Mouse (Mus musculus) limb, embryonic 12.5 days (tissue): ENCODE results near the gene Ubr1. TPM values are rescaled to one million over a fixed set of nuclear protein-coding genes. Genes with fewer than 3 reads are reported as not detected.
"Not testable (repeated sequence)": the region's sequence is repeated elsewhere in the genome, so short reads cannot be mapped to it uniquely, and the experiment has no call there.

Source experiments
- ATAC-seq: fragments of 200-750 bp; cut with Nextera tagmentation; 2 replicates; pipeline ENCODE4 v1.8.0; 2017; ENCODE audit warnings: low read depth, moderate TSS enrichment; ENCODE audit not compliant: insufficient number of reproducible peaks, insufficient read depth, low FRiP score, low TSS enrichment
- H3K27ac ChIP-seq: fragments of 300-500 bp; sonication (generic); 2 replicates; pipeline ENCODE4 v1.5.1; 2016; ENCODE audit warnings: mild to moderate bottlenecking, moderate library complexity
- H3K27me3 ChIP-seq: fragments of 300-500 bp; sonication (generic); 2 replicates; pipeline ENCODE4 v1.6.1; 2016; ENCODE audit warnings: mild to moderate bottlenecking, moderate library complexity
- H3K36me3 ChIP-seq: fragments of 300-500 bp; sonication (generic); 2 replicates; pipeline ENCODE4 v1.6.1; 2016; ENCODE audit warnings: mild to moderate bottlenecking, moderate library complexity
- H3K4me1 ChIP-seq: fragments of 300-500 bp; sonication (generic); replicated peaks from 2 replicates; pipeline ENCODE4 v1.6.1; 2016
- H3K4me2 ChIP-seq: fragments of 300-500 bp; sonication (generic); 2 replicates; pipeline ENCODE4 v1.6.1; 2016; ENCODE audit warnings: mild to moderate bottlenecking, moderate library complexity
- H3K4me3 ChIP-seq: fragments of 300-500 bp; sonication (generic); replicated peaks from 2 replicates; pipeline ENCODE4 v1.5.1; 2016; ENCODE audit warnings: mild to moderate bottlenecking
- H3K9ac ChIP-seq: fragments of 300-500 bp; sonication (generic); replicated peaks from 2 replicates; pipeline ENCODE4 v1.6.1; 2016; ENCODE audit warnings: mild to moderate bottlenecking, moderate library complexity
- H3K9me3 ChIP-seq: fragments of 300-500 bp; sonication (generic); 2 replicates; pipeline ENCODE4 v1.6.1; 2016; ENCODE audit warnings: mild to moderate bottlenecking, moderate library complexity
- WGBS: fragments of 180-500 bp; shearing (Covaris S2); methylation state at CpG from one replicate; pipeline ENCODE4 v1.1.7; 2016; 5-methylcytosine and 5-hydroxymethylcytosine counted together
- polyA plus RNA-seq: library from polyadenylated mRNA; unstranded; fragments of >200 nt; fragmentation: Nextera tagmentation; extraction: Ambion mirVana; gene quantifications from 2 replicates; pipeline ENCODE4 v1.2.1, GENCODE M21; 2016

The Ubr1 gene
- polyA plus RNA-seq, 1 experiment from 2014 or later, result 32.4 TPM

DNA sequence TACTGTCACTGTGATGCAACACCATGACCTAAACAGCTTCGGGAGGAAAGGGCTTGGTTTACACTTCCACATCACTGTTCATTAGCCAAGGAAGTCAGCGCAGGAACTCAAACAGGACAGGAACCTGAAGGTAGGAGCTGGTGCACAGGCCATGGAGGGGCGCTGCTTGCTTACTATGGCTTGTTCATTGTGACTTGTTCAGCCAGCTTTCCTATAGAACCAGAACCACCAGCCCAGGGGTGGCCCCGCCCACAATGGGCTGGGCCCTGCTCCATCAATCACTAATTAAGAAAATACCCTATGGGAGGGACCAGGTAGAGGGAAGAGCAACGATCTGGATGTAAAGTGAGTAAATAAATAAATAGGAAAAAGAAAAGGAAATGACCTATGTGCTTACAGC is 2.4 kb upstream of the Ubr1 start:
- Histone ChIP-seq H3K27me3 (peaks cover 26% of the 10 kb centered on the region), H3K9ac (no peak overlapping the region), H3K36me3 (no peaks in the 10 kb centered on the region), H3K4me3 (no peak overlapping the region), H3K27ac (no peak overlapping the region), H3K4me2 (peak overlapping the region; percentile 23; the same call in 1 of the 2 replicates), H3K4me1 (peaks cover 13% of the 10 kb centered on the region), H3K9me3 (no peaks in the 10 kb centered on the region)
- WGBS, result 18% methylated on average over 5 of the region's 5 CpGs
- ATAC-seq, result no peak

- not testable (repeated sequence) for H3K9ac ChIP-seq, H3K27ac ChIP-seq, H3K36me3 ChIP-seq, ATAC-seq, H3K9me3 ChIP-seq, H3K4me3 ChIP-seq, H3K4me2 ChIP-seq
- WGBS, result 98% methylated on average over 8 of the region's 8 CpGs
- Histone ChIP-seq H3K4me1 (peaks cover 13% of the 10 kb centered on the region), H3K27me3 (peaks cover 19% of the 10 kb centered on the region; the same call in 1 of the 2 replicates)
Measured at GRCm38 (mm10) chr2:120972257-120972656, 1.7 kb upstream of the Ubr1 start.

DNA sequence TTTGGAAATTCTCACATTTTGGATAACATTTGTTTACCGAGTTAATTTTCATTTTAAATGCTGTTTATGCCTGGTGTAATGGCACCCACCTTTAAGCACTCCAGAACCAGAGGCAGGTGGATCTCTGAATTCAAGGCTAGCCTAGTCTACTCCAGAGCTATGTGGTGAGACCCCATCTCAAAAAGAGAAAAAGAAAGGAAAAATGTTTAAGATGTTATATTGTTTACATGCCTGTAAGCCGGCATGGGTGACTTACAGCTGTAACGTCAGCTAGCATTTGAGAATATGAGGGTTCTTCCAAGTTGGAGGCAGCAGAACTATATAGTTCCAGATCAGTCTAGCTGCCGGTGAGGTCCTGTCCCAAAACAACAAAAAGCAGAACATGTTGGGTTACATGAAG is 1.3 kb upstream of the Ubr1 start:
- WGBS, result 89% methylated on average over 4 of the region's 4 CpGs
- no peak overlapping the region for H3K4me2 ChIP-seq
- H3K4me3 ChIP-seq, result no peak overlapping the region
- H3K36me3 ChIP-seq, result no peaks in the 10 kb centered on the region
- no peaks in the 10 kb centered on the region for H3K9me3 ChIP-seq
- no peak overlapping the region for H3K27ac ChIP-seq
- peaks cover 13% of the 10 kb centered on the region for H3K4me1 ChIP-seq
- H3K27me3 ChIP-seq, result peaks cover 16% of the 10 kb centered on the region; the same call in 1 of the 2 replicates
- H3K9ac ChIP-seq, result no peak overlapping the region
- no peak for ATAC-seq

DNA sequence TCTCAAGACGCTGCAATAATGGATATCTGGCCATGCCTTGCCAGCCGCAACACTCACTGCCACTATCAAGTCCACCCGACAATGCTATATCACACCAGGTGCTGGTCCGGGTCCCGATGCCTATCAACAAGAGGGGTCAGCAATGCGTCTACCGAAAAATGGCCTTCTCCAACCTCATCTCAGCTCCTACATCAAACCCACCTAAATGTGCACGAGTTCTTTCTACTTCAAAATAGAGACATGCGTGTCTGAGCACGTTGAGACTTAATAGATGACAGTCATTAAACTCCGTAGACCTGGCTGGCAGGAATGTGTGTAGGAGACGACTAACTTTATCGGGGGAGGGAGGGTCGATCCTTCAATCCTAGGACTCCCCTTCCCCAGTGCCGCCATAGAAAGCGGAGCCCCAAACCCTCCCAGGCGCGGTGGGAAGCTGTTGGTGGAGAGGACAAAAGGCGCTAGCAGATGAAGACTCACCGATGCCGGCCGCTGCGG is 423 bp downstream of the Ubr1 start:
- H3K9ac ChIP-seq, result peak overlapping the region; percentile 79
- H3K4me3 ChIP-seq, result peak overlapping the region; percentile 68
- peak overlapping the region; percentile 65 for H3K4me2 ChIP-seq
- H3K9me3 ChIP-seq, result no peaks in the 10 kb centered on the region
- ATAC-seq, result 0 out of 2 replicates have a peak, but pooled peaks have one; percentile 58
- peaks cover 5% of the 10 kb centered on the region; the same call in 1 of the 2 replicates for H3K36me3 ChIP-seq
- peaks cover 13% of the 10 kb centered on the region for H3K4me1 ChIP-seq
- under 1% methylated on average over 23 of the region's 23 CpGs for WGBS
- H3K27me3 ChIP-seq, result peaks cover 8% of the 10 kb centered on the region; the same call in 1 of the 2 replicates
- peak overlapping the region; percentile 82 for H3K27ac ChIP-seq

GRCm38 (mm10) chr2:120965486-120965885 is 5.0 kb downstream of the Ubr1 start:
- Histone ChIP-seq H3K27ac (no peak overlapping the region), H3K4me1 (peaks cover 7% of the 10 kb centered on the region), H3K4me3 (no peak overlapping the region), H3K9ac (no peak overlapping the region), H3K4me2 (no peak overlapping the region), H3K27me3 (no peaks in the 10 kb centered on the region), H3K9me3 (no peaks in the 10 kb centered on the region), H3K36me3 (peaks cover 8% of the 10 kb centered on the region)
- 93% methylated on average over 3 of the region's 3 CpGs for WGBS
- ATAC-seq, result no peak

- Histone ChIP-seq H3K4me1 (no peaks in the 10 kb centered on the region), H3K9me3 (no peaks in the 10 kb centered on the region), H3K4me3 (no peak overlapping the region), H3K36me3 (peaks cover 26% of the 10 kb centered on the region), H3K27me3 (no peaks in the 10 kb centered on the region), H3K9ac (no peak overlapping the region), H3K27ac (no peak overlapping the region), H3K4me2 (no peak overlapping the region)
- ATAC-seq, result no peak
- WGBS, result 94% methylated on average over 7 of the region's 7 CpGs
Measured at GRCm38 (mm10) chr2:120963110-120963509, 7.4 kb downstream of the Ubr1 start.

- Histone ChIP-seq H3K4me3 (no peak overlapping the region), H3K4me1 (no peaks in the 10 kb centered on the region), H3K36me3 (peaks cover 31% of the 10 kb centered on the region), H3K27ac (no peak overlapping the region), H3K4me2 (no peak overlapping the region), H3K9me3 (no peaks in the 10 kb centered on the region), H3K27me3 (no peaks in the 10 kb centered on the region), H3K9ac (no peak overlapping the region)
- ATAC-seq, result no peak
- 95% methylated on average over 1 of the region's 1 CpGs for WGBS
Measured at GRCm38 (mm10) chr2:120960261-120960660, 10.3 kb downstream of the Ubr1 start.

- Histone ChIP-seq H3K4me2 (no peak overlapping the region), H3K27ac (no peak overlapping the region), H3K4me1 (no peaks in the 10 kb centered on the region), H3K36me3 (peaks cover 36% of the 10 kb centered on the region), H3K27me3 (no peaks in the 10 kb centered on the region), H3K4me3 (no peak overlapping the region), H3K9me3 (no peaks in the 10 kb centered on the region), H3K9ac (no peak overlapping the region)
- ATAC-seq, result no peak
- WGBS, result 94% methylated on average over 5 of the region's 5 CpGs
Measured at GRCm38 (mm10) chr2:120959827-120960226, 10.7 kb downstream of the Ubr1 start.

DNA sequence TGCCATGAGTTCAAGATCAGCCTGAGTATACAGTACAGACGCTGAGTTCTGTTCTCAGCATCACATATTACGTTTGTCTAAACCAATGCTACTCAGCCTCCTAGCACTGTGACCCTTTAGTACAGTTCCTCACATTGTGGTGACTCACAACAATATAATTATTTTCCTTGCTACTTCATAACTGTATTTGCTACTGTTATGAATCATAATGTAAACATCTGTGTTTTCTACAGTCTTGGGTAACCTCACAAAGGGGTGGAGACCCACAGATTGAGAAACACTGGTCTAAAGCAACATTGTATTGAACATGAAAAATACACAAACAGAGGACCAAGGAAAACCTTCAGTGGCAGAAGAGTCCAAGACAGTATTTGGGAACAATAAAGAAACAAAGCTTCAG is 11.2 kb downstream of the Ubr1 start:
- ATAC-seq, result no peak
- H3K4me3 ChIP-seq, result no peak overlapping the region
- no peak overlapping the region for H3K27ac ChIP-seq
- H3K9me3 ChIP-seq, result no peaks in the 10 kb centered on the region
- H3K27me3 ChIP-seq, result no peaks in the 10 kb centered on the region
- no peak overlapping the region for H3K9ac ChIP-seq
- no peak overlapping the region for H3K4me2 ChIP-seq
- H3K36me3 ChIP-seq, result peaks cover 40% of the 10 kb centered on the region
- no peaks in the 10 kb centered on the region for H3K4me1 ChIP-seq
- WGBS, result 92% methylated on average over 2 of the region's 2 CpGs

GRCm38 (mm10) chr2:120952176-120952938 is 18.2 kb downstream of the Ubr1 start:
- Histone ChIP-seq H3K27ac (no peak overlapping the region), H3K4me2 (no peak overlapping the region), H3K9me3 (no peaks in the 10 kb centered on the region), H3K4me3 (no peak overlapping the region), H3K4me1 (no peaks in the 10 kb centered on the region), H3K9ac (no peak overlapping the region), H3K27me3 (no peaks in the 10 kb centered on the region), H3K36me3 (peaks cover 68% of the 10 kb centered on the region)
- 75% methylated on average over 2 of the region's 2 CpGs for WGBS
- no peak for ATAC-seq

DNA sequence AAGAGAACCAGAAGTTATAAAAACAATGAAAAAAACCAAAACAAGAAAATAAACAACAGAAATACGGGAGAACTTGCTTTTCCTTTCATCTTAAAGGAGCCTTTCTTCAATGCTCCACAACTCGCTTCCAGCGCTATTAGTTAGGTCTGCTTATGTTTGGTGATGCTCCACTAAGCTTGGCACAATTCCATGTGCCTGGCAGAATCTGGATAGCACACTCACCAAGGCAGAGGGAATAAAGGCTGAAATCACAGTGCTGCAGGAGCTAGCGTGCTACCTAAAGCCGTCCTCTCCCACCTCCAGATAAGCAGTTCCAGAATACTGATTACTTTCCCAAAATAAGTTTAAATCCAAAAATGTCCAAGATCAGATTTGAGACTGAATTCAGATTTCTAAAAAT is 19.3 kb downstream of the Ubr1 start:
- Histone ChIP-seq H3K4me1 (no peaks in the 10 kb centered on the region), H3K27ac (no peak overlapping the region), H3K36me3 (peaks cover 73% of the 10 kb centered on the region), H3K4me2 (no peak overlapping the region), H3K27me3 (no peaks in the 10 kb centered on the region), H3K9me3 (no peaks in the 10 kb centered on the region), H3K4me3 (no peak overlapping the region), H3K9ac (no peak overlapping the region)
- no peak for ATAC-seq
- WGBS, result 93% methylated on average over 5 of the region's 5 CpGs

GRCm38 (mm10) chr2:120933038-120933437 is 37.5 kb downstream of the Ubr1 start:
- Histone ChIP-seq H3K27ac (no peak overlapping the region), H3K9ac (no peak overlapping the region), H3K36me3 (peaks cover 85% of the 10 kb centered on the region), H3K4me1 (no peaks in the 10 kb centered on the region), H3K27me3 (no peaks in the 10 kb centered on the region), H3K9me3 (no peaks in the 10 kb centered on the region), H3K4me3 (no peak overlapping the region), H3K4me2 (no peak overlapping the region)
- ATAC-seq, result no peak
- WGBS, result 94% methylated on average over 3 of the region's 3 CpGs
